Mouse (Mus musculus) gastrocnemius, adult 2 months (tissue): ENCODE data around the gene Acvr1c. TPM values are rescaled to one million over a fixed set of nuclear protein-coding genes. Genes with fewer than 3 reads are reported as not detected.

Experiments
- DNase-seq: peaks from one replicate; pipeline ENCODE4 v3.0.0; 2022
- H3K27ac ChIP-seq: fragments of 200-600 bp; 2 replicates; pipeline ENCODE4 v1.8.1; 2022; ENCODE audit warnings: mild to moderate bottlenecking
- H3K4me3 ChIP-seq: fragments of 200-600 bp; 2 replicates; pipeline ENCODE4 v1.8.1; 2022; ENCODE audit warnings: mild to moderate bottlenecking, moderate library complexity
- CTCF ChIP-seq: fragments of 200-600 bp; IDR thresholded peaks from 2 replicates; pipeline ENCODE4 v1.8.1; 2022; ENCODE audit warnings: antibody characterized with exemption, mild to moderate bottlenecking, moderate library complexity
- intact Hi-C: fragments of 180-260 bp; cut with DNase I; formaldehyde crosslinking; loops from one replicate; pipeline ENCODE4 v1.15.1; 2025
- long read RNA-seq, 2 experiments: library from polyadenylated mRNA; stranded (forward); transcript quantifications; one replicate each; pipeline ENCODE4 v2.0.0; 2021
- total RNA-seq, 2 experiments: library from RNA; stranded (reverse); gene quantifications; 2 replicates each; pipeline ENCODE4 v1.2.3; 2021

Acvr1c gene
- total RNA-seq = under 1 TPM; 0.05 to 0.61 TPM
- long read RNA-seq, experiment 1 = 0 reads
- long read RNA-seq, experiment 2 = 0 reads

DNA sequence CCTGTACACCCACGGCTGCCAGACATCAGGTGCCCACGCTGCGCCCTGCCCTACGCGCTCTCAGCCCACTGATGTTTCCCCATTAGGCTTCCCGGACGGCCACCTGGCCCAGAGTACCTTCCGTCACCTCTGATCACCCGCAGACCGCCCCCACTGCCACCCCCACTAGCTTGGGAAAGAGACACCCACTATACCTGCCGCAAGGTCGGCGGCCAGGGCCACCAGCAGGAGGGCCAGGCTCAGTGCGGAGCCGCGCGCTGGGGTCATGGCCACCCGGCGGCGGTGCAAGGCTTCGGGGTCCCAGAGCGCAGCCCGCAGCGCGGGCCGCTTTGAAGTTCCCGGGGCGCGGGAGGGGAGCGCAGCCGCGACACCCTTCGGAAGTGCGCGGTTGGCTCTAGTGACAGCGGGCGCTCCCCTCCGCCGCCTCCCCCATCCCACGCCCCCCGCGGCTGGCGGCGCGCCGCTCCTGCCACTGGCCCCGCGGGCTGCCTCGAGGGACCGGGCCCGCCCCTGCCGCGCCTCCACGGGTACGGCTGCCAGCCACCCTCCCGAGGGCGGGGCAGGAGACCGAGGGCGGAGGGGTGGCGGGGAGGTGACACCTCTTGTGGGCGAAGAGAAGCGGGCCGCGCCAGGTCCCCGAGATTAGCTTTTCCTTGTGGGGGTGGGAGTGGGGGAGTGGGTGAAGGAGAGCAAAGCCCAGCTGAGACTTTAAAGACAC is at the start of gene Acvr1c:
TSS of gene Acvr1c (minus strand) at position 482 of the 718 bp plus-strand sequence.
- Histone ChIP-seq H3K4me3 (peak within 1 kb of the TSS; percentile 75), H3K27ac (no peak within 1 kb of the TSS)
- DNase-seq = peak; percentile 69
- TF ChIP-seq CTCF = no peak
- intact Hi-C loops = no loop called here

DNA sequence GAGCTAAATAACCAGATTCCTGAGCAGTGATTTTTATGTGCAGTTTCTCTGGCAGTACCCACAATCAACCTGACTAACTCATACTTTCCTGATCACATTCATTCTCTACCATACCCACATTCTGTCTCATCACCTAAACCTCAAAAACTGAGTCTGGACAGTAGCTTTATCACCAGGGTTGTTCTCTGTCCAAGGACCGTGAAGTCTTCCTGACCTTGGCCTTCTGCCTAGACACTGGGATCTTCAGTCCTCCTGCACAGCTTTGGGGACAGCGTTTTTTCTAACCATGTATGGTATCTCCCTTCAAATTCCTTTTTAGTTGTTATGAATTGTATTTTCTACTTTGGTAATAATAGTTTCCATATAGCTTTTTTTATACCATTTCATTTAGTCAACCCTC is 45.8 kb upstream of the Acvr1c start:
- H3K27ac ChIP-seq = no peak overlapping the region
- no peak for TF ChIP-seq CTCF
- no peak overlapping the region for H3K4me3 ChIP-seq
- intact Hi-C loops = no loop called here
- no peak for DNase-seq

DNA sequence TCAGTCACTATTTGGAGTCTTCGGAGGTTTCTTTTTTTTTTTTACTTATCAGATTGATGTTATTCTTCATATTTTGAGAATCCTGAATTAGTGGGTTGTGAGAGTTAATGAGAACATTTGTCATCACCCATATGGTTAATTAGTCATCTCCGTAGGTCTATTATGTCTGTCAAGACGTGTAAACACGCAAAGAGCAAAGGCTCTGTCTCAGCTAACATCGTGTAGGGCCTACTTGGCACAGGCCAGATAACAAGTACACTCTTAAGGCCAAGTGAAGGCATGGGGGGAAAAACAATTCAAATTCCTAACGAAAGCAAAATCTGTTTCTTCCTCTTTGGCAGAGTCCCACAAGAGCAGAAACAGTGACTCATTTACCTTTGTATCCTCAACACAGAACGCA is 30.9 kb upstream of the Acvr1c start:
- no peak for DNase-seq
- intact Hi-C loops = no loop called here
- no peak overlapping the region for H3K4me3 ChIP-seq
- H3K27ac ChIP-seq = no peak overlapping the region
- no peak for TF ChIP-seq CTCF

DNA sequence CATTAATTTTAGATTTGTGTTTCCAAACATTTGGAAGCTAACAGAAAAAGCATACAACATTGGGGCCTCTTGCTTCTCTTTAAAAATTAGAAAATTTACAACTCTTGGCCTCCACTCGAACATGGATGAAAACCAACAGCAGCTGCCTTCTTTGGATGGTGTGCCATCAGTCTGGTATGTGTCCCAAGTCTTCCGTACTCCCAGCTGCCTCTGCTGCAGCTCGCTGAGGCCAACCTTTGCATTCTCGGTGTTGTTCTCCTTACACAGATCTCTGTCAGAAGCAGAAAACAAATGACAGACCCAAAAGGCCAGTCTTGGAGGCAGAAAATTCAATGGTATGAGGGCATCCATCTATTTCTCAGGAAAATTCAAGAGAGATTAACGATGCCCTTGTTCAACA is 22.3 kb upstream of the Acvr1c start:
- intact Hi-C loops = no loop called here
- no peak for TF ChIP-seq CTCF
- Histone ChIP-seq H3K27ac (no peak overlapping the region), H3K4me3 (no peak overlapping the region)
- no peak for DNase-seq

DNA sequence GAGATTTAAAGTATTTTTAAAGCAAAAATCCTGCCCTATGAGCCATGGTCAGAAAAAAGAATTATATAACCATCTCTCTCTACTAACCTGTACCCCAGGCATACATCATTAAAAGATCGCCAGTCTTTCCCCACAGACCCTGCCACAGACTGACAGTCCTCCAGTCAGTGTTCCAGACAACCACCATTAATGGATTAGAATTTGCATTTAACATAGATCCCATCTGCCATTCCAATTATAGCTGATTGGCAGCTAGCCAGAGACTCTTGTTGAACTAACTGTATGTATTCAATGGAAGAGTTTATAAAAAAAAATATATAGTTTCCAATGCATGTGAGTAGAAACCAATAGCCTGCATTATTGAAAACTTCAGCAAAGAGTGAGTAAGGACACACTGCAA is 21.8 kb upstream of the Acvr1c start:
- intact Hi-C loops = no loop called here
- no peak for DNase-seq
- TF ChIP-seq CTCF = no peak
- Histone ChIP-seq H3K27ac (no peak overlapping the region), H3K4me3 (no peak overlapping the region)

DNA sequence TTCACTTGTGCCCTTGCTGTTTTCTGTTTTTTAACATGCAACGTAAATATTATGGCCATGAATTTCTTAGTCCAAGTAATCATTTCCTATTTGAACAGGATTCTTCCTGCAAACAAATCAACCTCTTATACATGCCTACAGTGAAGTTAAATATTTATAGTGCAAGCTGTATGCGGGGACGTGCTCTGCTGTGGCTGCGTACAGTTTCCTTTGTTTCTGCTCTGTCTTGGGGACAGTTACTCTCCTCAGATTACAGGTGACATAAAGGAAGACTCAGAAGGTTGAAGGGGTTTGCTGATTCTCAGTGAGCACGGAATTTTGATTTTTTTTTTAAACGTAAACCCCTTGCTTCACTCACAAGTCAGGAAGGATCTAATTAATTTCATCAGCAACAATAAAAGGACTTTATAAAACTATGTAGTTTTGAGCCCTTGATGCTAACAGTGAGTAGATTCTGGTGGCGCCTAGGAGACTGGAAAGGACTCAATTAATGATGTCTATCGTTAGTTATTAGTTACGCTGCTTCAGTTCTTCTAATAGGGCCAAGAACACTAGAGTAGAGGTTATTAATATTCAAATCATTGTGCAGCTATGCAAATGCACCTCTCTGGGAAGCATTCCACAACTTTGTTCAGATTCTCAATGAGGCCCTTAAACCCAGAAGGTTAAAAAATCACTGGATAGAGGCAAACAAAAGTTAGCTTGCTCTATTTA is 19.9 kb upstream of the Acvr1c start:
- H3K27ac ChIP-seq = no peak overlapping the region
- no peak overlapping the region for H3K4me3 ChIP-seq
- intact Hi-C loops = no loop called here
- DNase-seq = no peak
- TF ChIP-seq CTCF = no peak

DNA sequence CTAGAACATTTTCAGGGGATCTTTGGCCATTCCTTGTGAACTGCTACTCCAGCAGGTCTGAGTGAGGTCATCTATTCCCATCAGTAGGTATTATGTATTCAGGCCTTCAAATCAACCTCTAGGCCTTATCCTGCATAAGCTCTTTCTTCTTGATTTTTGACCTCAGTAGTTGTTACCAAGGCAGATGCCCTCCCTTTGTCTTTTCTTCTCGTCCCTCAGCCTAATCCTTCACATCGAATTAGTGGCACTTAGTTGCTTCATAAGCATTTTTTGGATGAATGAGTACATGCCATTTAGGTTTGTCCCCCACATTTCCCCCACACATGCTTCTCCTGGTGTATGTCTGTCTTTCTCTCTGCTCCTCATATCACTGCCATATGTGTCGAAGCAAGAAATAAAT is 8.5 kb upstream of the Acvr1c start:
- no peak overlapping the region for H3K4me3 ChIP-seq
- TF ChIP-seq CTCF = no peak
- no peak overlapping the region for H3K27ac ChIP-seq
- DNase-seq = no peak
- intact Hi-C loops = no loop called here

DNA sequence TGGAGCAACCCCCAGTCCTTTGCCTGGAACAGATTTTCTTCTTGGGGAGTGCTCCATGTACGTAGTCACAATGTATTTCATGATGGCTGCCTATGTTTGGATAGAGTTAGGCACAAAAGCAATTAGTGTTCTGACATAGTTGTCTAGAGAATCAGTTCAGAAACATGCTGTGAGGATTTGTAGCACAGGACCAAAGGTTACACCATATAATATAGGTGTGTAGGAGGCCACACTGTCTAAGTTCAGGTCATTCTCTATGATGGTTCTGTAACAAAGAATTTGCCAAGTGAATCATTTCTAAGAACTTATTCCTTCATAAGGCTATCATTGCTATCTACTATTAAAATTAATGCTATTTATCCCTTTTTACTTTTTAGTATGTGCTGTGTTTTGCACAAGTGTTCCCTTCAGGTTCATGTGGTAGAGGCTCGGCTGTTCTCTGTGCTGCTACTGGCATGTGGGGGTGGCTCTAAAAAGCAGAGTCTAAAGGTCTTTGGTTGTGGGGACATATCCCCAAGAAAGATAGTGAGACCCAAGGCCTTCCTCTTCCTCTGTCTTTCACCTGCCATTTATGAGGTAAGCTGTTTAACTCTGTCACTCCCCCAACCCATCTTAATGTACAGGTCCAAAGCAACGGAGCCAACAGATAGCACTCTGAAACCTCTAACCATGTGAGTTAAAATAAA is 3.8 kb upstream of the Acvr1c start:
- no peak overlapping the region for H3K4me3 ChIP-seq
- no peak overlapping the region for H3K27ac ChIP-seq
- TF ChIP-seq CTCF = no peak
- no peak for DNase-seq
- intact Hi-C loops = no loop called here

DNA sequence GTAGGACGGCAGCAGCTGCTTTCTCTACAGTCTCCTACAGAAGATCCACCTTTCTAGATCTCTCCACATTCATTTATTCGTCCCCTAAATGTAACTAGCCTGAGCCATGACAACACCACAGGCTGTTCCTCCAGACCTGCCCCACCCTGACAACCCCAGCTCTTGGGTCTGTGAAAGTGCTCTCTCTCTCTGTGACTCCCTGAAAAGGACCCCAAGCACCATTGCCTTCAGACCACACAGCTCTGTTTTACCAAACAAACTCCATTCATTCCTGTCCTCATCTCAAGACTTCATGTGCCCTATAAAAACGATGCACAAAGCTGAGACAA is 401 bp upstream of the Acvr1c start:
- intact Hi-C loops = no loop called here

DNA sequence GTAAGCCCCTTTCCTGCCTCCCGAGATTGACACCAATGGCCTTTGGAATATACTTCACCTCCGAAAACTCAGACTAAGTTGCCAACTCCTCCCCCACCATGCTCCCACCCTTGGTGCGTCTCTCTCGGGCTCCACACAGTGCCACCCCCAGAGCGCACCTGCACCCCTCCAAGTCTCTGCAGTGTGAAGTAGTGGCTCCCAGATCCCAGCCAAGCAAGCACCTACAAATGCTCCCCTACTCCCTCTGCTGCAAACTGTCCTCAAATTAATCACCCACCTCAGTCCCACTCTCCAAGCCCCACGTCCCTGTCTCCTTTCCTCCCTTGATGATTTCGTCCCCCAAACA is 654 bp downstream of the Acvr1c start:
- DNase-seq = no peak
- TF ChIP-seq CTCF = no peak
- Histone ChIP-seq H3K4me3 (peak overlapping the region; percentile 75), H3K27ac (no peak overlapping the region)
- intact Hi-C loops = no loop called here

More for the DNA sequence above, 401 bp upstream of the Acvr1c start:
- no peak for DNase-seq
- TF ChIP-seq CTCF = no peak
- H3K27ac ChIP-seq = no peak overlapping the region
- H3K4me3 ChIP-seq = peak overlapping the region; percentile 75

DNA sequence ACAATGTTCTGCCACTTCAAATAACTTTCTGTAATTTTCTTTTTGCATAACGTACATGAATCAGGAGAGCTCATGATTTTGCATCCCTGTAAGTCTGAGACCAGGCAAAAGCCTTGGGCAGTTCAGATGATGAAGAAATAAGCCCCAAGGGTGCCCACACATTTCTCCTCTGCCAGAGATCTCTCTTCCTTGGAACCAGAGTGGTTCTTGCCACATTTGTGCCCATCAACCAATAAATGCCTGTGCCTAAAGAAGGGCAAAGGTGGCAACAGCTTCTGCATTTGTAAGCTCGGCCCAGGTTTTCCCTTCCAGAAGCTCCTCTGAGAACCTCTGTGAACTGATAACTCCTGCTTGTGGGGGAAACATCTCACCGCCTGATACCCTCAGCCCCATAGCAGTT is 3.3 kb downstream of the Acvr1c start:
- DNase-seq = no peak
- H3K27ac ChIP-seq = no peak overlapping the region
- no peak for TF ChIP-seq CTCF
- intact Hi-C loops = no loop called here
- H3K4me3 ChIP-seq = no peak overlapping the region

DNA sequence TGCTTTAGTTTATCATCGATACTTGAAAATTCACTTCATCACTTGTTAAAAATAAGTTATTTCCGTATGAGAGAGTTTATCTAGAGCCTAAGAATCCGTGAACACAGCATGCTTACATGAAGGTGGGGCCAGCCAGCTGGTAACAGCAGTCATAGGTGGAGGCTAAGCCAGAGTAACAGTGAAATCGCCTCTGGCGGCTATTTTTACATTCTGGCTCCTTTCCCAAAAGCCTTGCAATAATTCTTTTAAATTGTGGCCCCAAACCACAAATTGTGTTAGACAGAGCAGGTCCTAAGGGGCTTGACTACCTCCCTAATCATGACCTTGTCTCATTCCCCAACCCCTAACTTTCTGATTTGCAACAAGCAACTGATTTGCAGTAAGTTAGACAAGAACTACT is 4.8 kb downstream of the Acvr1c start:
- DNase-seq = no peak
- H3K4me3 ChIP-seq = no peak overlapping the region
- H3K27ac ChIP-seq = no peak overlapping the region
- TF ChIP-seq CTCF = no peak
- intact Hi-C loops = no loop called here

DNA sequence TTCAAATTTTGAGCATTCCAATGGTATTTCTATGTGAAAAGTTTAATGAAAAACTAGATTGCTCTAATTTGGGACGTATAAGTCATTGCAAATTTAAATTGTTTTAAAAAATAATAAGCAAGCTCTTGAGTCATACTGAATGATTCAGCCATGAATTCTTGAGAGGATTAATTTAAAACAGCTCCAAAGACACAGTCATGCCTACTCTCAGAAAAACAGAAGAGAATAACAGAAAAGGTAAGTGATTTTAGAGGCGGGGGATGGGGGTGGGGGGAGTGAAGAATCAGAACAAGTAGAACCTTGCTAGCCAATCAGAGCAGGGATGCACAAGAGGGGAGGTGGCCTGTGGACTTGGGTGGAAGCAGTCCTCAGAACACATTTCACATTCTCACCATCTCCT is 7.0 kb downstream of the Acvr1c start:
- Histone ChIP-seq H3K4me3 (no peak overlapping the region), H3K27ac (no peak overlapping the region)
- intact Hi-C loops = no loop called here
- DNase-seq = no peak
- TF ChIP-seq CTCF = no peak
